Mouse (Mus musculus) thymus, adult 2 months (tissue): ENCODE results near the gene Olfr1270. TPM values are rescaled to one million over a fixed set of nuclear protein-coding genes. Genes with fewer than 3 reads are reported as not detected.

ENCODE experiments used
- DNase-seq: peaks from one replicate; pipeline ENCODE4 v3.0.0; 2021
- H3K27ac ChIP-seq: fragments of 200-500 bp; 2 replicates; pipeline ENCODE4 v1.5.1; 2012; ENCODE audit warnings: low read length, control low read depth; ENCODE audit not compliant: control insufficient read depth, insufficient read depth
- H3K27me3 ChIP-seq: fragments of 200-500 bp; 2 replicates; pipeline ENCODE4 v1.6.1; 2012; ENCODE audit warnings: mild to moderate bottlenecking, low read length, moderate library complexity, mixed read lengths; ENCODE audit not compliant: control insufficient read depth, insufficient read depth
- H3K36me3 ChIP-seq: fragments of 200-500 bp; 2 replicates; pipeline ENCODE4 v1.6.1; 2012; ENCODE audit warnings: mild to moderate bottlenecking, low read length, moderate library complexity; ENCODE audit not compliant: control insufficient read depth, insufficient read depth
- H3K4me1 ChIP-seq: fragments of 200-500 bp; replicated peaks from 2 replicates; pipeline ENCODE4 v1.6.1; 2012; ENCODE audit warnings: low read length; ENCODE audit not compliant: control insufficient read depth, insufficient read depth
- H3K4me3 ChIP-seq: fragments of 200-500 bp; 2 replicates; pipeline ENCODE4 v1.5.1; 2012; ENCODE audit warnings: mild to moderate bottlenecking, low read length, control low read depth, moderate library complexity; ENCODE audit not compliant: control insufficient read depth, insufficient read depth
- CTCF ChIP-seq: fragments of 200-500 bp; IDR thresholded peaks from 2 replicates; pipeline ENCODE4 v1.5.1; 2012; ENCODE audit warnings: mild to moderate bottlenecking, control low read depth, low read length, moderate library complexity, borderline replicate concordance; ENCODE audit not compliant: control insufficient read depth, poor library complexity, insufficient read depth; ENCODE audit errors: extremely low read depth
- POLR2A ChIP-seq: fragments of 200-500 bp; IDR thresholded peaks from 2 replicates; pipeline ENCODE4 v1.6.1; 2012; ENCODE audit warnings: mild to moderate bottlenecking, low read length, control low read depth, moderate library complexity; ENCODE audit not compliant: control insufficient read depth, poor library complexity, insufficient read depth; ENCODE audit errors: extremely low read depth
- WGBS: fragments of 180-500 bp; shearing (Covaris S2); methylation state at CpG from one replicate; pipeline ENCODE4 v1.1.7; 2018; 5-methylcytosine and 5-hydroxymethylcytosine counted together
- polyA plus RNA-seq: library from polyadenylated mRNA; depleted of rRNA; stranded (reverse); fragments of >200 nt; gene quantifications from 2 replicates; pipeline ENCODE4 v1.2.3, GENCODE M21; 2012; rRNA removed

Olfr1270 gene
- polyA plus RNA-seq, 1 experiment: not detected

GRCm38 (mm10) chr2:90121312-90121711 is 31.6 kb downstream of the Olfr1270 start, which contains the start of gene Olfr1269:
Olfr1269 (minus strand) TSS chr2:90121412.
- Histone ChIP-seq H3K27me3 (no peaks in the 10 kb centered on the region), H3K4me3 (no peak within 1 kb of the TSS), H3K36me3 (no peaks in the 10 kb centered on the region), H3K27ac (no peak within 1 kb of the TSS), H3K4me1 (no peaks in the 10 kb centered on the region)
- no peak for TF ChIP-seq POLR2A
- no peak for TF ChIP-seq CTCF
- no peak for DNase-seq
- WGBS: 93% methylated on average over 1 of the region's 1 CpGs

Other genes with a start within 250 kb of the Olfr1270 start
- gene Olfr1258, start 225.8 kb downstream of the Olfr1270 start, polyA plus RNA-seq: not detected in 2 replicates
- gene Olfr1259, start 204.4 kb downstream of the Olfr1270 start, polyA plus RNA-seq: not detected in 2 replicates
- gene Olfr1260, start 178.8 kb downstream of the Olfr1270 start, polyA plus RNA-seq: not detected in 2 replicates
- gene Olfr1261, start 161.9 kb downstream of the Olfr1270 start, polyA plus RNA-seq: not detected in 2 replicates
- not detected in 2 replicates for gene Olfr1262, start 152.9 kb downstream of the Olfr1270 start, polyA plus RNA-seq
- gene Olfr1263, start 141.0 kb downstream of the Olfr1270 start, polyA plus RNA-seq: not detected in 2 replicates
- not detected in 2 replicates for gene Olfr1264, start 127.5 kb downstream of the Olfr1270 start, polyA plus RNA-seq
- gene Olfr1265, start 117.8 kb downstream of the Olfr1270 start, polyA plus RNA-seq: not detected in 2 replicates
- not detected in 2 replicates for gene Olfr140, start 89.5 kb downstream of the Olfr1270 start, polyA plus RNA-seq
- gene Olfr1269, start 31.7 kb downstream of the Olfr1270 start, polyA plus RNA-seq: not detected in 2 replicates
- gene Olfr32, start 10.8 kb downstream of the Olfr1270 start, polyA plus RNA-seq: not detected in 2 replicates
- not detected in 2 replicates for gene Olfr1506, start 71.4 kb upstream of the Olfr1270 start, polyA plus RNA-seq
- gene Olfr142, start 104.5 kb upstream of the Olfr1270 start, polyA plus RNA-seq: not detected in 2 replicates
- gene Olfr1271, start 117.9 kb upstream of the Olfr1270 start, polyA plus RNA-seq: not detected in 2 replicates
- not detected in 2 replicates for gene Olfr1272, start 139.8 kb upstream of the Olfr1270 start, polyA plus RNA-seq
- not detected in 2 replicates for gene Gm13769, start 169.1 kb upstream of the Olfr1270 start, polyA plus RNA-seq
- not detected in 2 replicates for gene Olfr1274-ps, start 245.6 kb upstream of the Olfr1270 start, polyA plus RNA-seq